Comparison of ENCODE assay signal across 12 mouse cellular contexts in the genomic region with DNA sequence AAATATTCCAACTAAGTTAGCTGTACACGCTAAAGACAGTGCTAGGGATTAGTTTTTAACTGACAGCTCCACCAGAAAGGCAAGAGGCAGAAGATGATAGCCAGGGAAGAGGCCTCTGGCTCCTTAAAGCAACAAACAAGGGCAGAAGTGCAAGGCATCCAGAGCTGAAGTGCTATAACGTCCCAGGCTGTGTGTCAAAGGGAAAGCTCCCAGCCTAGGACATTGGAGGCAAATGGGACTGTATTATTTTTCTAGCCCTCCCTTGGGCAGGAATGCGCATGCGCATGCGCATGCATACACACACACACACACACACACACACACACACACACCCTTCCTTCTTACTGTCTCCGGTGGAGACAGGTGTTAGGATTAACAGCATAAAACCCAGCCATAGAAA.
DNase-seq lines count a peak whose midpoint lies in the region; ATAC-seq and TF ChIP-seq lines count a peak whose summit lies in the region.
"Had no signal": no experiment of that assay in that cellular context is flagged by ENCODE, and none has a peak within 500 bp of the region (broad histone marks: within the 10 kb centered on the region; RNA-seq: fewer than 3 reads in every experiment).

No protein-coding gene starts in this region.

- peaks cover 47% of the 10 kb centered on the region for H3K4me1 ChIP-seq in heart, embryonic 12.5 days (replicated peaks)
- peaks cover 21% of the 10 kb centered on the region for H3K4me1 ChIP-seq in midbrain, embryonic 10.5 days
- peaks cover 13% of the 10 kb centered on the region for H3K4me1 ChIP-seq in midbrain, embryonic 16.5 days (ENCODE audit: control insufficient read depth, insufficient read depth, low read length)
- H3K4me1 ChIP-seq in stomach, postnatal 0 days (replicated peaks; ENCODE audit: control insufficient read depth, insufficient read depth): peaks cover 7% of the 10 kb centered on the region

- no peak for ATAC-seq in heart, embryonic 12.5 days (ENCODE audit: insufficient number of reproducible peaks, low FRiP score)
- ATAC-seq in midbrain, embryonic 16.5 days: no peak
- no peak for ATAC-seq in stomach, postnatal 0 days (ENCODE audit: low FRiP score, low TSS enrichment)

- TF ChIP-seq EP300 in stomach, postnatal 0 days (optimal IDR thresholded peaks at IDR 0.05): no peak

- peak overlapping the region; percentile 79 for H3K27ac ChIP-seq in heart, embryonic 12.5 days (ENCODE audit: poor library complexity, severe bottlenecking)
- H3K27ac ChIP-seq in midbrain, embryonic 10.5 days (replicated peaks): peak overlapping the region; percentile 55; the same call in 1 of the 2 replicates
- H3K27ac ChIP-seq in midbrain, embryonic 16.5 days (ENCODE audit: low read length): no peak overlapping the region
- peak overlapping the region; percentile 70 for H3K27ac ChIP-seq in stomach, postnatal 0 days (replicated peaks)
- H3K27ac ChIP-seq: liver, embryonic 14.5 days had no signal

- no peak overlapping the region for H3K4me3 ChIP-seq in heart, embryonic 12.5 days
- no peak overlapping the region for H3K4me3 ChIP-seq in midbrain, embryonic 10.5 days
- H3K4me3 ChIP-seq in midbrain, embryonic 16.5 days (ENCODE audit: low read depth, low read length): no peak overlapping the region
- no peak overlapping the region for H3K4me3 ChIP-seq in stomach, postnatal 0 days (ENCODE audit: low read depth, low read length)
- H3K4me3 ChIP-seq: erythroblast, embryonic 14.5 days had no signal

- no peak for TF ChIP-seq CTCF in stomach, postnatal 0 days (IDR thresholded peaks at IDR 0.05; ENCODE audit: low read depth)

- H3K9ac ChIP-seq in heart, embryonic 12.5 days: no peak overlapping the region
- no peak overlapping the region for H3K9ac ChIP-seq in midbrain, embryonic 16.5 days (ENCODE audit: low read depth, low read length)
- no peak overlapping the region; the same call in 1 of the 2 replicates for H3K9ac ChIP-seq in stomach, postnatal 0 days (ENCODE audit: low read length)
- H3K9ac ChIP-seq: liver, embryonic 14.5 days had no signal

- H3K4me2 ChIP-seq in heart, embryonic 12.5 days: peak overlapping the region; percentile 8; the same call in 1 of the 2 replicates
- H3K4me2 ChIP-seq in midbrain, embryonic 16.5 days (ENCODE audit: low read length): no peak overlapping the region
- 0 out of 2 replicates have a peak overlapping the region, but pooled peaks have one; percentile 5 for H3K4me2 ChIP-seq in stomach, postnatal 0 days (replicated peaks; ENCODE audit: low read depth)

- no peaks in the 10 kb centered on the region for H3K27me3 ChIP-seq in heart, embryonic 12.5 days (replicated peaks)
- no peaks in the 10 kb centered on the region for H3K27me3 ChIP-seq in midbrain, embryonic 10.5 days (ENCODE audit: low read depth, poor library complexity, severe bottlenecking)
- H3K27me3 ChIP-seq in midbrain, embryonic 16.5 days (ENCODE audit: control insufficient read depth, insufficient read depth, low read depth, low read length): no peaks in the 10 kb centered on the region
- no peaks in the 10 kb centered on the region for H3K27me3 ChIP-seq in stomach, postnatal 0 days (ENCODE audit: control insufficient read depth, insufficient read depth, low read length)

- no peaks in the 10 kb centered on the region for H3K9me3 ChIP-seq in heart, embryonic 12.5 days (replicated peaks)
- no peaks in the 10 kb centered on the region for H3K9me3 ChIP-seq in midbrain, embryonic 10.5 days (replicated peaks)
- no peaks in the 10 kb centered on the region for H3K9me3 ChIP-seq in midbrain, embryonic 16.5 days (replicated peaks; ENCODE audit: control insufficient read depth, low read length, poor library complexity, severe bottlenecking)
- no peaks in the 10 kb centered on the region for H3K9me3 ChIP-seq in stomach, postnatal 0 days (ENCODE audit: control insufficient read depth, low read length)

- 0 out of 2 replicates have a peak, but pooled peaks cover 2% of the 10 kb centered on the region for H3K36me3 ChIP-seq in heart, embryonic 12.5 days
- no peaks in the 10 kb centered on the region for H3K36me3 ChIP-seq in midbrain, embryonic 10.5 days
- no peaks in the 10 kb centered on the region for H3K36me3 ChIP-seq in midbrain, embryonic 16.5 days (ENCODE audit: control insufficient read depth, insufficient read depth, low read length)
- H3K36me3 ChIP-seq in stomach, postnatal 0 days (ENCODE audit: control insufficient read depth, insufficient read depth, low read length): no peaks in the 10 kb centered on the region

- 61% methylated on average over 6 of the region's 6 CpGs for WGBS in heart, embryonic 12.5 days
- 75% methylated on average over 6 of the region's 6 CpGs for whole genome bisulfite sequencing in midbrain, embryonic 10.5 days
- 64% methylated on average over 6 of the region's 6 CpGs for WGBS in midbrain, embryonic 16.5 days
- 39% methylated on average over 6 of the region's 6 CpGs for WGBS in stomach, postnatal 0 days

- DNase-seq in heart, adult 18-20 months: no peak
- DNase-seq in midbrain, embryonic 10.5 days (ENCODE audit: low spot score): no peak
- peak; percentile 58 for DNase-seq in gastrocnemius, postnatal 25 days
- DNase-seq in stomach, postnatal 0 days (ENCODE audit: low spot score): no peak
- no peak for DNase-seq in right cerebral cortex, postnatal 36 days (ENCODE audit: low spot score in 2 of 2)
- DNase-seq in frontal cortex, postnatal 14 days (ENCODE audit: low spot score in 2 of 2): no peak
- DNase-seq: adrenal gland, postnatal 25 days; cerebellum, postnatal 36 days had no signal
